Mouse (Mus musculus) ovary, adult 18-20 months (tissue): Measurements from ENCODE around the gene Hspb7.
A peak's percentile ranks its signal among the peaks of the same experiment; 100 is the strongest.

Experiments
- DNase-seq: peaks from one replicate; pipeline ENCODE4 v3.0.0; 2022; ENCODE audit warnings: low spot score, mixed read lengths

Gene Hspb7

DNA sequence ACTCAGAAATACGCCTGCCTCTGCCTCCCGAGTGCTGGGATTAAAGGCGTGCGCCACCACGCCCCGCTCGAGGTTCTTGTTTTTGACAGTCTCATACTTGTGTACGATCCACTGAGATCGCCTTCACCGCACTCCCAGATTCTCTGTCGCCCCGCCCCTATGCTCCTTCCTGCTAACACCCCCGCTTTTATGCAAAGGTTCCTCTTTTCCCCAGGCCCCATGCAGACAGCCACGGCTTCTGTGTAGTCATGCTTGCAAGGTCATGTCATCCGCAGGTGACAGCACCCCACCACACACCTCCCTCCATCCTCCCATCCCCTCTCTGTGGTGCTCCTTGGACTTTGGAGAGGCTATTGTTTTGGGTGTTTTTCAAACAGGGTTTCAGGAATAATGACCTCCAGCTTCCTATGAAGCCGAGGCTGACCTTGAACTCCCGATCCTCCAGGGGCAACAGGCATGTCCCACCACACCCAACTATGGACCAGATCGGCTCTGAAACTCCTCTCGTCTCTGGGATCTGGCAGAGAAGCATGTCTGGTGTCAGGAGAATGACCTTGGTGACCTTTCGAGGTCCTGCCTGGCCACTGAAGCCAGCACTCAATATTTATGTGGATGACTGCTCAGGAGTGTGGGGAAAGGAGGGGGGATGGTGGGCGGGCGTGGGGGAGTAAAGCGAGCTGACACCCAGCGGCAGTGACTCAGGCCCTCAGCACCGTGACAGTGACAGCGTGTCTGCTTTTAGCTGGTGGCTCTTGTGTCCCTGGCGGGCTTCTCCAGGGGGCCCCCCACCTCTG lies 984 bp upstream of the Hspb7 start:
- no peak for DNase-seq

DNA sequence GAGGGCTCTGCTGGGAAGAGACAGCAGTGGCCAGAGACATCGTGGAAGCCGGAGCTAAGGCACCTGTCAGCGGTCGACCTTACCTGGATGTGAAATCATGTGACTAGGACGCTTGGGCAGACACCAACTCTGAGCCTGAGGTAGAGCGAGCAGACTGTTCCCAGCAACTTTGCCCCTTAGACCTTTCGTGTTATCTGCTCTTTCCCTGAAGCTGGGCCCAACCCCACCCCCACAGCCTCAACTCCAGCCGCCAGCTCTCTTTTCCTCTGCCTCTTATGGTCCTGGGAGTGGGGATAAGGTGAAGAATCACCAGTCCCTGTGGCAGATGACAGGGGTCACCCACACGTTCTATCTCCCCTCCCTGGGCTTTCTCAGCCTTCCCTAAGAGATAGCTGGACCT lies 307 bp downstream of the Hspb7 start:
- DNase-seq, result no peak

DNA sequence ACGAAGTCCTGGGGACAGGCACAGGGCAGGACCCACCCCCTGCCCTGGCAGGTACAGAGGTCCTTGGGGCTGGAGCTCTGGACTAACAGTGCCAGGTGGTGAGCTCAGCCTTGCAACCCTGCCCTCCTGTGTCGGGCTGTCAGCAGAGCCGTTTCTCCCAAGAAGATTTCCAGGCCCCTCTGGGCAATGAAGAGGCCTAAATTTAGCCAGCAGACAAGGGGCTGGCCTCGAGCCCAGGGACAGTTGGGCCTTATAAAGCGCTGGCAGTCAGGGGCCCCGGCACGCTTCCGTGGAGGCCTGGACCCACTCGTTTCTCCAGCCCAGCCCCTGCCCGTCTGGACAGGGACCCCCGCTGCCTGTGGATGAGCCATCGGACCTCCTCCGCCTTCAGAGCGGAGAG lies 844 bp downstream of the Hspb7 start:
- DNase-seq, result peak; percentile 36

DNA sequence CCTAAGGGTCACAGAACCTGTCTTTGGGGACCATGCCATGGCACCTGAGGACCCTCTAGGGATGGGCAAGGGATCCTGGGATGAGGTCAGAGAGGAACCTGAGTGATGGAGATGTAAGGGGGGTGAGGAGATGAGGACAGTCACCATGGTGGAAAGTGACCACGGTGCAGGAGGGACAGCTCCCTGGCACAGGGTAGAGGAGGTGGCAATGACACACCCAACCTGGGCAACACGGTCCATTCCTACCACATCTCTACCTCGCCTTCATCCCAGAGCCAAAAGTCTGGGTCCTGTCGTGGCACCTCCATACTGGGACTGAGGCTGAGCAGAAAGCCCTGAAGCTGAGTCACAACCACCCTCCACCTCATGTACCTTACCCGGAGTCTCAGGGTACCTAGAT lies 2.3 kb downstream of the Hspb7 start:
- DNase-seq, result no peak

DNA sequence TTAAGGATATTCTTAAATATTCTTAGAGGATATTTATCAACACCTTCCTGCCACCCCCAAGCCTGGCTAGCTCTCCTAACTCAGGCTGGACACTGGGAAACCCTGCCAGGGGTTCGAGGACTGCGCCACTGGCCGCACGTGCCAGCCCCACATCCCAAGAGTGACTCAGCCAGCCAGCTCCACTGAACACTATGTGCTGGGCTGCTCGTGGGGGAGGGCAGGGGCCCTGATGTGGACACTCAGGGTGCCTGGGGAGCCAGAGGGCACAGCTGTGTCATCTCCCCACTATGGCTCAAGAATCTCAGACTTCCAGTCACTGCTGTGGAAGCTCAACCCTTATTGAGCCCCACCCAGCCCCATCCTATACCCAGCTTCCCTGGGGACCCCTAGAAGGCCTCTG lies 2.7 kb downstream of the Hspb7 start:
- DNase-seq, result no peak

DNA sequence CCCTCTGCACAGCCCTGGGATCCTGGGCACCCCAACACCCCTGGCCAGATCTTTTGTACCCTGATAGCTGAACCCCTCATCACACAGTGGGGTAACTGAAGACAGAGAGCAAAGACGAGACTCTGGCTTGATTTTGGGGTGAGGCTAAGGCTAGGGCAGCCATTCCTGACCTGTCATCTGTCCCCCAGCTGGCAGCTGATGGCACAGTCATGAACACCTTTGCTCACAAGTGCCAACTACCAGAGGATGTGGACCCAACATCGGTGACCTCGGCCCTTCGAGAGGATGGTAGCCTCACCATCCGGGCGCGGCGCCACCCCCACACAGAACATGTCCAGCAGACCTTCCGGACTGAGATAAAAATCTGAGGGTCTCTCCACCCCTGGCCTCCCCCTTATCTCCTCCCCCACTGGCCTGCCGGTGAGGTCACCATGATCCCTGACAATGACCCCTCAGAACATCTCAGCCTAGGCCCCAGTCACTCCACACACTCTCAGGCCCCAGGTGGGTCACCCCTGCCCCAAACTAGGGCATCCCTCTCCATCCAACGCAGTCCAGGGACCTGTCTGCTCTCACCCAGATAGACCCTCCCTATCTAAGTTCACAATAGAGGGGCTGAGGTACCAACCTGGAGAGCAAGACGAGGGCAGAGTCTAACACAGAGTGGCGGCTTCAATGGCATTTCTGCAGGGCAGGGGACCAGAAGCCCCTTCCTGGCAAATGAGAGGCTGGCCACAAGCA lies 3.3 kb downstream of the Hspb7 start:
- DNase-seq, result no peak

DNA sequence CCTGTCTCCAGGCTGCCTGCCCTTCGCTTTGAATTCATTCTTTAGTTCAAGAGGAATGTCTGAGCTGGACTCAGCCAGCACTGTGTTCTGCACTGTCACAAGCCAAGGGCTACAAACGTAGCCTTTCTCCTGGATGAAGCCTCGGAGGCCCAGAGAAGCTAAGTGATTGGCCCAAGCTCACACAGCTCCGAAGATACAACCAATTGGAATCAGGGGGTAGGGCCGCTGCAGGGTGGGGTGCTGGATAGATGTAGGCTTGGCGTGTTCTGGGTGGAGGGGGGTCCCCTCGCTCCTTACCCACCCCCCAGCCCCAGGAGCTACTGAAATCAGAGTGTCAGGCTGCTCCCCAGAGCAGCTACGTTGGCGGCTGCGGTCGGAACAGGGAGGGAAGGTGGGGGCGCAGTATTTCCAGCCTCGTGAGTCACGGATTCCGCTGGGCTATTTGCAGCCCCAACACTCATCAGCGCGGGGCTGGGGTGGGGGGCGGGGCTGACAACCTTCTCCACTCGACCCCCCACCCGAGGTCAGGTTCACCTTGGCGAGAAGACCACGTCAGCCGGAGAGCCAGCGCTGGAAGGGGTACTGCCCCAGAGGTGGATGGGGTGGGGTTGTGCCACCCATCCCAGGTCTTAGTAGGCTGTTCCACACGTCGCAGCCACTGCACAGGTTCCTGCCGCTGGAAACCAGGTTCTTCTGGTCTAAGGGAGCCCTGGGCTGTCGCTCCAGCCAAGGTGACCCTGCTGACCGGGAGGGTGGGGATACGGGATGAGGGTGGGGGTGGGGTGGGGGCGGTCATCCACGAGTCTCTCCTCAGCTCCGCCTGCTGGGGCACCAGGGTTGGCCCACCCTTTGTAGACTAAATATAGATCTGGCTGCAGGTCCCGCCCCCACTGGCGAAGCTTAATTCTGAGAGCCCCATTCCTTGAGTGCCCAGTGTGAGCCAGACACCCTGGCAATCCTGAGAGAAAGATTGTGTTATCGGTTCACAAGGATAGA lies 5.2 kb downstream of the Hspb7 start:
- DNase-seq, result no peak

DNA sequence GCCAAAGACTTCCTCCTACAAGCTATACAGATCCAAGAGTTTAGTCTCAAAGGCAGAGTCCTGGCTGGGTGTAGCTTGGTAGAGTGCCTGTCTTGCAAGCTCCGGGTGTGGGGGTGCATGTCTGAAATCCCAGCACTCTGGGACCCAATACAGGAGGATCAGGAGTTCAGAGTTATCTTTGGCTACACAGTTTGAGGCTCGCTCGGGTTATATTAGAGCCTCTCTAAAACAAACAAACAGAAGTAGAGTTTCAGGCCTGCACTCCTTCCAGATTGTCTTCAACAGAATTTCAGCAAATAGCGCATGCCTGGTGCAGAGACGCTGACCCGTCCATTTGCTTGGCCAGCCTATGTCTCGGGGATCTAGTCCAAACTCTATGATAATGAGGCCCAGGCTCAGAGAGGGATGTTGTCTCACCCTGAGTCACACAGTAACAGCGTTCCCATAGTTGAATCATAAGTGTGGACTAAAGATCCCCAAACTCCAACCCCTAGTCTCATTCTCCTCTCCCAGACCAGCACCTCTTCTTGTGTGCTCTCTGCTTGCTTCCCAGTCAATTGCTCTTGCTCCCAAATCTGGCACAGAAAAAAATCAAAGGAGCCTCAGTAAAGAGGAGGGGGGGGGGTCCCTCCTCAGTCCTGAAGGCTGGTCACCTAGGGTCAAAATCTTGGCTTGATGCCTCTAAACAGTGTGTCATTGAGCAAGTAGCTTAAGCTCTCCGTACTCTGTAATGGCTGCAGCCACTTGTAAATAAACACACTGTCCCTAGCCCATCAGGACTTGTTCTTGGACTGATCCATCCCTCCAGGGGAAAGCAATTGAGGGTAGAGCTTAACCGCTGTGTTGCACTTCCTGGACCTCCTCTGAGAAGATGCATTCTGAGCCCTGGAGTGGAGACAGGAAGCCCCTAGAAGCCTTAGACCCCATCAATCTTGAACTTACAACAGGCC lies 6.5 kb downstream of the Hspb7 start:
- DNase-seq, result no peak

DNA sequence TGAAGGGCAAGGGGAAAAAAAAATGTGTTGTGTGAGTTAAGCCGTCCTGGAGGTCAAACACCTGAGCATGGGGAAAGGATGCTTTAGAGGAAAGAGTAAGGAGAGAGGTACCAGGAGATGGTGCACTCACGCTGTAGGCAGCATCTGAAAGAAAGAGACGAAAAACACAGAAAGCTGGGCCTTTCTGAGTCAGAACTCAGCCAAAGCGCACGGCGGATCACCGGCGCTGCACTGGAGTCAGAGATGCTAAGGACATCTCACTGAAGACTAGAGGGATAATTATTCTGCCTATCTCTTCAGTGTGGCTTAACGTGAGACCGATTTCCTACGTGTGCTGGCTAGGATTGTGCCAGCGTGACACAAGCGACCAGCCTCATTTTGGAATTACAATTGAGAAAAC lies 7.3 kb downstream of the Hspb7 start:
- no peak for DNase-seq

DNA sequence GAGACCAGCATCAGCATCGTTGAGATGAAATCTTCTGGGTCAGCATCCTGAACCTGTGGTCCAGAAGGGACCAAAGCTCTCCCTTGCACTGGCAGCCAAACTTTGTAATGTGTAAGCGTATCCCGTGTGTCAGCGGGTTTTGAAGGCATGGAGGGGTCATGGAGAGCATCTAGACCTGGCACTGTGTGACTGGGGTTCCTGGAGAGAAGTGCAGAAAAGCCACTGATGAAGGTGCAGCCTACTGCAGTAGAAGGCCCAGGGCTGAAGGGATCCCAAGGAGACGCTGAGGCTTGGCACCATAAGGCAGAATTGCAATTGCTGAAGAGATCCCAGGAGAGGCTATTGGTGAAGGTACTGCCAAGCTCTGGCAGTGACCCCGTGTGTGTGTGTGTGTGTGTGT lies 8.8 kb downstream of the Hspb7 start:
- no peak for DNase-seq

DNA sequence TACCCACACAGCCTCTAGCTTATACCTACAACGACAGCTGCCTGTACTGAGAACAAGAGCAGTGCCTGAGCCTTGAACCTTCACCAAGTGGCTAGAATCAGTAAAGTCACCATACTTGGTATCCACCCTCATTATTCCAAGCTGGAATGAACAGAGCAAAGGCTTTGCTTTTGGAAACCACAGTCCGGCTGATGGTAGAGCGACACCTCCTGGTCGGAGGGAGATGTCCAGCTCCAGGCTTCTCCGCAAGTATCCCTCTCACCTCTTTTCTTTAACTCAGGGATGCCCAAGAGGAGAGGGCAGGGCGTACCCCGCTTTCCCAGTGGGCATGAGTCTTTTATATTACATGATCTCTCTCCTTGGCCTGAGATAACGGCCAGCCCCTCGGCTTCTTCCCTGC lies 9.3 kb downstream of the Hspb7 start:
- DNase-seq, result no peak

DNA sequence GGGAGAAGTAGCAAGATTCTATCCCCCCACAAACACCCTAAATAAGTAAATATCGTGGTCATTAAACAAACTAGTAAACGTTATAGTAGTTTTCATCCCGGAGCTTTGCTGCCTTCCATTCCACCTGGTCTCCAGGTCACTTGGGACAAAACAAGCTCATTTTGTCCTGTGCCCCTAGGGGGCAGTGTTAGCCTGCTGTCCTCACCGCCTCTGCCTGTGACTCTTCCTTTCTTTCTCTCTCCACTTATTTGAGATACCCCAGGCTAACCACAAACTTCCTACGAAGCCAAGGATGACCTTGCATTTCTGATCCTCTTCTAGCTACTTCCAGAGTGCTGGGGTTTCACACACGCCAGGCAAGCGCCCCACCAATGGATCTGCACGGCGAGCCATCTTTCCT lies 10.4 kb downstream of the Hspb7 start:
- DNase-seq, result peak; percentile 34

DNA sequence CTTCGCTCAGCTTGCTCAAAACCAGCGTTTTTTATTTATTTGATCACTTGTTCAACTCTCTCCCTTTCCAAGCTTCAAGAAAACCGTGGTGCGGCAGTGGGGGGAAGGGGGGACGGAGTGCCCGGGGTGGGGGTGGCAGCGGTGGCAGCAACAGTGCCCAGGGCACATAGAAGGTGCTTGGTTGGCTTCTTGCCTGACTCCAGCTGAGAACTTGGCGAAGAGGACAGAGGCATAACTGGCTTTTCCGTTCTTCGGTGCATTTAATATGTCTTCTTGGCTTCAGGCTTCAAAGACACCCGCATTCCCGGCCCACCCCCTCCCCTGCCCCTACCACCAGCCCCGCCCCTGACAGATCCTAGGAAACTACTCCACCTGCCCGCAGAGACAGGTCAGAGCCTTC lies 12.1 kb downstream of the Hspb7 start:
- no peak for DNase-seq

DNA sequence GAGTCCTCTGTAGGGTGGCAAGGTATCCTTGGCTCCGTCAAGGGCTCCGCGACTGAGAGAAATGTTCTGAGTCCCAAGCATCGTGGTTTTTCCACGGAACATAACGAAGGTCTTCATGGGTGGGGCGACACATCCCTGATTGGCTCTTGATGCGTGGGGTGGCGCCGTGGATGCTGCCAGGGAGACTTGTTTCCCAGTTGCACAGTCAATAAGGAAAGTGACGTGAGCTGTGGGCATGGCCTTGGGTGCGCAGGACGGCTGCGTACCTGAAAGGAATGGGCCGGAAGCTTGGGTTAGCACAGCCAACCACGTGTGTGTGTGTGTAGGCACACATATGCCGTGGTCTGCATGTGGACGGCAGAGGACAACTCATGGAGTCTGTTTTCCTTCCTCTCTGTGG lies 12.6 kb downstream of the Hspb7 start:
- DNase-seq, result no peak

DNA sequence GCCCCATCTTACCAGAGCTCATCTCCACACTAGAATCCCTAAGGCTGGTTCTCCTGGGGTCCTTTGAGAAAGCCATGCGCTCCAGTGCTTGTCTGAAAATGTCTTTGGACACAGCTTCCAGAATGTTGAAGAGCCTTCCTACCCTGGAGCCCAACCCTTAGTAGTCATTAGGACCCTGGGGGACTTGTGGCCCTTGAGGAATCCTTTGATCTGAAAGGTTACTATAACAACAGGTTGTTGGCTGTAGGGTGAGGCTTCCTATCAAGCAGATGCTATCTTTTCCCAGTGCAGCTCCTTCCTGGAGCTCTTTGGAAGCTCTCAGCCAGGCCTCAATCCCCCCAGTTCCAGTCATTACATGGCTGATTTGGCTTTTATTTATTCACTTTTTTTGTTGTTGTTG lies 15.4 kb downstream of the Hspb7 start, which contains the start of gene Srarp:
Srarp (minus strand) TSS at position 132 of the 400 bp plus-strand sequence.
- DNase-seq, result no peak

DNA sequence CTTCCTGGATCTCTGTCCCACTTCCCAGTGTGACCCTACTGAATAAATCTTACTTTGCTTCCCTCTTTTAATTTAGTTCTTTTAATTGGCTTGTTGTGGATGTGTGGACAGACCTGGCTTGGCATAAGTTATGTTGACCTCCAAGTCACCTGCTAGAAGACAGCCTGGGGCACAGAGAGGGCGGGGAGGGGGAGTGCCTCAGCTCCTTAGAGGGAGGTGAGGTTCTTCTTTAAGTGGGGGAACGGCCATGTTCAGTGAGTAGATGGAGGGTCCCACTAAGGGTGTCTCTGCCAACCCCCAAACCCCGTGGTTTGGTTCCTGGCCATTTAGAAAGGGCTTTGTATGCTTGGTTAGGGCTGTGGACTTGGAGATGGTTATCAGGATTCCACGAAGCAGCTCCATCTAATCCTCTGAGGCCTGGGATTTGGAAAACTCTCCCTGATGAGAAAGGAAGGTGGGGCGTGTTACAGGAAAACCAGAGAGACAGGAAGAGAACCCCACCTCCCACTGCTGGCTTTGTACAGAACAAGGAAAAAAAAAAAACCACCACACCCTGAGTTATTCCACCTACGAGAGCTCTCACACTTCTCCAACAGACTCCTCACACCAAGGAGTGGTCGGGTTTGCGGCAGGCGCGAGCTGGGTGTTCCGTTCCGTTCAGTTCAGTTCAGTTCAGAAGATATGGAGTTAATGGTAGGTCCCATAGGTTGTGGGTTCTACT lies 18.7 kb downstream of the Hspb7 start:
- no peak for DNase-seq

DNA sequence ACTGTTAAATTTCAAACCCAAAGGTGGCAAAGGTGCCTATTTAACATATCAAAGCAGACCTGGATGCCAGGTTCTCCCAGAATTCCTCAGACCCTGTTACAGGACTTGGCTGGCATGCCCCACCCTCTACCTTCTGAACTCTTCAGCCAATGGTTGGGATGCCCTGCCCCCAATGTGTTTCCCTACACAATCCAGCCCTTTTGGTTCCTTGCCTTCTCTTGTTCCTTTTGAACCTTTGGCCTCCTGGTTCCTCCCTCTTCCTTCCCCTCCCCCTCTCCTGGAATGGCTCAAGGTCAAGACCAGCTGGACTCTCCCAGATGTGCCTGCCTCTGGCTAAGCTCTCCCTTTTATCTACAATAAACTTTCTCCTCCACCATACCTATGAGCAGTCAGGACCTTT lies 20.3 kb downstream of the Hspb7 start:
- no peak for DNase-seq

DNA sequence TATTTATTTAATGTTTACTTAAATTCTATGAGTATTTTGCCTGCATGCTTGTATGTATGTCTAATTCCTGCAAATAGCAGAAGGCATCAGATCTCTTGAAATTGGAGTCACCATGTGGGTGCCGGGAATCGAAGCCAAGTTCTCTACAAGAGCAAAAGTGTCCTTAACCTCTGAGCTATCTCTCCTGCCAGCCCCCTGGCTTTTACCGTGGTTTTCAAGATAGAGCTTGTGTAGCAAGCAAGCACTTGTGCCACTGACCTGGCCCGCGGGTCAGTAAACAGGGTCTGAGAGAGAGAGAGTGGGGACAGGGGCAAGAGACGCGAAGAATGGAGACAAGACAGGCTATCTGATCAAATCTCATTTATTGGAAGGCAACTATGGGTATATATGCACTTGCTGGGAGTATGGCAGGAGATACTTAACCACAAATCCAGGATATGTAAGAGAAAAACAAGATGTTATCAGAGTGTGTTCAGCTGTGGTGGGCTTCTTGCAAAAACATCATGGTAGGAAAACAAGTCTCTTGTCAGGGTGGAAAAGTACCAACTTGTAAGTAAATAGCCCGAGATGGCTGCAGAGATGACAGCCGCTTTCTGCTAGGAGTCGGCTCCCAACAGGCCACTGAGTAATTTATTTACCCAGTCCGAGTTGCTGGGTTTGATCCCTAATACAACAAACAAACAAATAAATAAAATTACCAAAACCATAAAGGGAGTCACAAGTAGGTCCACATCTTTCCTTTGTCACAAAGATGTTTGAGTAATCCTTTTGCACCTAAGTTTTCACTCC lies 23.3 kb downstream of the Hspb7 start:
- no peak for DNase-seq

DNA sequence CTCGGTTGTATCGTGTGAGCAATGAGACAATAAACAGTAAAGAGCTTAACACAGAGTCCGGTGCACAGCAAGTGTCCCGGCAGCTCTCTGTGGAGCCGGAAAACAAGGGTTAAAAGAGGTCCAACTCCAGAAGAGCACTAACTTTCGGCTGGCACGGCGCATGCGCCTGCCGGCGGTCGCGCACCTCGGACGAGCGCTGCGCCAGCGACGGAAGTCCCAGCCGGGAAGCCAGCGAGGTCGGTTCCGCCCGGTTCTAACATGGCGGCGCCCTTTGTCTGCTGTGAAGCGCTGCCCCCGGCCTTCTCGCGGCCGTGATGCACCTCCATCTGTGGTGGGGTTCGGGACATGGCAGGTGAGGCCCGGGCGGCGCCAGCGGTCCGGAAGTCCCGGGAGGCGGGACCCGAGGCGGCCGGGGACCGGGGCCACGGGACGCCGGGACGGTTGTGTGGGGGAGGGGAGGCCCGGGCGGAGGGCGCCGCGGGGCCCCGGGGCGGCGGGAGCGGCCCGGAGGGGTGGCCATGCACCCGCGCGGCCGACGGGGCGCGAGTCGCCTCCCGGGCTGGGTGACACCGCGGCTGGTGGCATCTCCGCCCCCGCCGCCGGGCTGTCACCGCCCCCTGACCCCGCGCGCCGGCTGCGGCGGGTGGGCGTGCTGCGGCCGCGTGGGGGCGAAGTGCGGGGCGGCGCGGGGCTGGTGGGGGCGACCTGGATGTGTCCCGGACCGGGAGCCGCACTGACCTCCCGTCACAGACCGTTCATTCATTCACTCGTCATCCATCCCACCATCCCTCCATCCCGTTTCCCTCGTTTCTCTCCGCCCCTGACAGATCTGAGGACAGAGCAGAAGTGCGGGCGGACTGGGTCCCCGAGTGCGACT lies 24.1 kb downstream of the Hspb7 start, which contains the start of gene Zbtb17:
Zbtb17 (plus strand) TSS at position 204 of the 877 bp plus-strand sequence.
- peak; percentile 84 for DNase-seq
